Mouse (Mus musculus): ENCODE results near the gene Pcyt1b.

- no peak for TF ChIP-seq CTCF (IDR thresholded peaks at IDR 0.05; ENCODE audit: low read depth)
- TF ChIP-seq EP300 (IDR thresholded peaks at IDR 0.05; ENCODE audit: low read depth): no peak
Measured at GRCm38 (mm10) chrX:93676228-93676627, 21.6 kb downstream of the Pcyt1b start.
